Mouse (Mus musculus) urinary bladder, postnatal 14 days (tissue): ENCODE data around the gene Duxf3.
"Not testable (repeated sequence)": the region's sequence is repeated elsewhere in the genome, so short reads cannot be mapped to it uniquely, and the experiment has no call there.

ENCODE experiments used
- DNase-seq: peaks from one replicate; pipeline ENCODE4 v3.0.0; 2021; ENCODE audit warnings: low spot score

Duxf3 gene

DNA sequence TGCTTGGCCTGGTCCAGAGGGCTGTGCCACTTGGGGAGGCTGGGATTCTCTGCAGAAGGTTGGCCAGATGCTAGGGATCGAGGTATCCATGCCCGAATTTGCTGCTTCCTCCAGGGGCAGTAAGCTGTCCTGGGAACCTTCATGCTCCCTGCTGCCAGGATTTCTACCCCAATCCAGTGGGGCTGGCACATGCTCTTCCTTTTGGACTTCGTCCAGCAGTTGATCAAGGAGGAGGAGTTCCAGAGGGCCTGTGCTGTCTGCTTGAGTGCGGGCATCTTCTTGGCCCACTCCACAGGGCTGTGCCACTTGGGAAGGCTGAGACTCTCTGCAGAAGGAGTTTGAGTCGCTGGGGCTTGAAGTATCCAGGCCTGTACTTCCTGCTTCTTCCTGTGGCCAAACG lies 9.3 kb downstream of the Duxf3 start:
- DNase-seq = not testable (repeated sequence)

DNA sequence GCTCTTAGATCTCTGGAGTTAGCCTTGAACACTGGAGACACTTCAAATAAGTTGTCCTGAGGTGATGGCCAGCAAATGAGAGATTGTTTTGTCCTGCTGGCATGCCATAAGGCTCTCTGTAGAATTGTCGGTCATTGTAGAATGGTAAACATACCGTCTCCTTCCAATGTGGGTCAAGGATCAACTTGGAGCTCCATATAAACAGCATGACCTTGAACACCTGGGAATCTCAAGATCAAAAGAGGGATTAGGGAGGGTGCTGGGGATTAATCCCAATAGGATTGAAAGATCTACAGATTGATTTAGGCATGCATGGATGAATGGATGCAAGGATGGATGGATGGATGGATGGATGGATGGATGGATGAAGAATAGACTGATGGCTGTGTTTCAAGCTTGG lies 10.9 kb downstream of the Duxf3 start:
- not testable (repeated sequence) for DNase-seq

DNA sequence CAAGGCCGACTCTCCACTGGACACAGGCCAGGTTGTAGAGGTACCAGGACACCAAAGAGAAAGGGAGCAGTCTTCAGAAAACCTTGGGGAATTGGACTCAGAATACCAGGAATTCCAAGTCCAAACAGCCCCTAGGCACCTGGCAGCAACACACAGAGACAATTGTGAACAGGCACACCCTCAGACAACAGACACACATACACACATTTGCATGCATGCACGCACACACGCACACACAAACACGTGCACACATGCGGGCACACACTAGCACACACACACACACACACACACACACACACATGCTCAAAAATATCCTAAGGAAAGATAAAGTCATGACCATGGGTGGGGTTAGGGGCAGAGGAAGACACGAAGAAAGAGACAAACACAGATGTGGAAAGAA lies 11.7 kb downstream of the Duxf3 start:
- no peak for DNase-seq

DNA sequence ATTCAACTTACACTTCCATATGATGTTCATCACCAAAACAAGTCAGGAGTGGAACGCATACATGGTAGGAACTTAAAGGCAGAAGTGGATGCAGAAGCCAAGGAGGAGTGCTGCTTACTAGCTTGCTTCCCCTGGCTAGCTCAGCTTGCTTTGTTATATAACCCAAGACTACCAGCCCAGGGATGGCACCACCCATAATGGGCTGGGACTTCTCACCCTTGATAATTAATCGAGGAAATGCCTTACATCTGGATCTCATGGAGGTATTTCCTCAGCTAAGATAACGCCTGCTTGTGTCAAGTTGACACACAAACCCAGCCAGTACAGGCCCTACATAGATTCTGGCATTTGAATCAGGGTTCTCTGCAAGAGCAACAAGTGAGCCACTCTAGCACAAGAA lies 15.1 kb downstream of the Duxf3 start:
- DNase-seq = no peak

DNA sequence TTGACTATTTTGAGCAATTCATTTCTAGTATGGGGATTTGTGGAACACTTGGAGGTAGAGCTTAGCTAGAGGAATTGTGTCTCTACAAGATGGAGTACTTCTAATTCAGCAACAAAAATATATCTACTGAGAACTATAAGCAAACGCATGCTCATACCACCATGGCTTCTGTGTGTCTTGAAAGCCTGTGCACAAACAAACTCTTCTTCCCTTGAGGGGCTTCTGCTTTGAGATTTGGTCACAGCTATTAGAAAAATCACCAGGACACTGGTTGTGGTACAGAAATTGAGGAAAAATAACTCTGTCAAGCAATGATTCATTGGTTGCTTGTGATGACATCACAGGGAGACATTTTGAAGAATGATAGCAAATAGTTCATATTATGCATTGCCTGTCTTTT lies 17.1 kb downstream of the Duxf3 start:
- no peak for DNase-seq

DNA sequence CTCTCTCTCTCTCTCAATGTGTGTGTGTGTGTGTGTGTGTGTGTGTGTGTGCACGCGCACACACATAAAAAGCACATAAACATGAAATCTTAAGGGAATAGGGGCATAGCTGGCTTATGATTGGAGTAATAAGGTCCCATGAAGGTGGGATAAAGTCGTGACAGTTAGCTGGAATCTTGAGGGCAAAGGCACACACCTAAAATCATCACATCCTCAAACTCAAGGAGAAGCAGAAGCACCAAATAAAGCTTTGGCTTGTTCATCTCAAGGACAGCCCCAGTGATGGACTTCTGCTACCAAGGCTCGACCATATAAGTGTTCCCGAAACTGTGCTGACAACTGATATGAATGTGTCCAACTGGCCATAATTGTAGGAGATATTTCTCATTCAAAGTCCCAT lies 17.5 kb downstream of the Duxf3 start:
- DNase-seq = no peak

DNA sequence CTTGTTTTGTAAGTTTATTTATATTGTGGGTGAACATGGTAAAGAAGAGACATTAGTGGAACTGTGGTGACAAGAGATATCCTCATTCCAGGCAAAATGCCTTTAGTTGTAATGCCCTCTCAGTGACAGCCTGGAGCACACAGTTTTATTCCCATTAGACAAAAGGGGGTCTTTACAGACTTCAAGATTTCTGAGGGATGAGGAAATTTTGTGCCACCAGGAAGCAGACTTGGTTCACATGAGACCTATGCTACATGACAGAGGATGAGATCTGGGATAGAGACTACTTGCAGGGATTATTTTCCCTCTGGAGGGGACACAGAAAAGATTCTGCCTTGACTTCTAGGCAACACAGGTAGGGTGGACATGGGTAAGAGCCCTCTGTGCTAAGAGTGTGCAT lies 18.0 kb downstream of the Duxf3 start:
- DNase-seq = no peak

DNA sequence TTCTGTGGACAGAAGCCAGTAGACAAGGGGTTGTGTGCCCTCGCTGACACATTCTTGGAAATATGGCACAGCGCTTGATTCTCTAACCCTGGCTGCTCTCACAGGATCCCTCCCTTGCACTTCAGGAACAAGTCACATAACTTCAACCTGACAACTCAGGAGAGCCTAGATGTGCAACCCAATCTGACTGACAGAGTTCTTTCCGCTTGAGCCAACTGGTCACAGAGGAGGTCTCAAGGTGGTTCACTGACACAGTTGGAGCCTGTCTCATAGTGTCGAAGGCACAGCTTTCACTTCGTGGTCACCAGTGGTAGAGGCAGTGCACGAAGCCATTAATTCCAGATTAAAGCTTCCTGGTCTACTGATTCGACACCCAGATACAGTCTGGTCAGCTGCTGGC lies 20.2 kb downstream of the Duxf3 start:
- DNase-seq = no peak

DNA sequence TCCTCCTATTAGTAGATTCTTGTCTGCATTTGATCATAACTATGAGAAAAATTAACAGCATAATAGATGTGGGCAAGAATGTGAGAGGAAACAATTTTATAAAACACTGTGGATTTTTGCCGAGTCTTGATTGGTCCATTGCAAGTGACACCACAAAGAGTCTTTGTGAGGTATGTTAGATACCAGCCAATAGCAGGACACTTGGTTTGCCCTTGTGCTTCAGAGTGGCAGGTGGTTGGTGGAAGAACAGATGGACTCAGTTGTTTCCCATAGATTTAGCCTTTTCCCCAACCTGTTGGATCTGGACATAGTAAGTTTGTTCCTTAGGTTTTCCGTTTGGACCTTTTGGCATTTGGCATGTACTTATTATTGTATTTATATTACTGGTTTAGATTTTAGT lies 21.3 kb downstream of the Duxf3 start:
- no peak for DNase-seq

DNA sequence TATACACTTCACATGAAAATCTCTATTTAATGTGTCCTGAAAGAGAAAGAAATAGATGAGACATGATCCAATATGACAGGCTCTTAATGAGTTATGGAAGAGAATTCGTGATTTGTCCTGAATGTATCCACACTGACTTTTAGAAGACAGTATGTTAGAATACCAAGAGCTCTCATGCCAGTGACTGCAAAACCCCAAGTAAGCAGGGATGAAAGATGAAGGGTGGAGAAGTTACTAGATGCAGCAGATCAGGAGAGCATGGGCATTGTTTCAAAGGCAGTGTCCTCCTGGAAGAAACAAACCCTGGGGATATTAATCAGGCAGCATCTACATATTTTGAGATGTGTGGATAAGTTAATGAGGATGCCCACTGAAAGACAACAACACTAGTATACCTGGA lies 22.0 kb downstream of the Duxf3 start:
- no peak for DNase-seq

DNA sequence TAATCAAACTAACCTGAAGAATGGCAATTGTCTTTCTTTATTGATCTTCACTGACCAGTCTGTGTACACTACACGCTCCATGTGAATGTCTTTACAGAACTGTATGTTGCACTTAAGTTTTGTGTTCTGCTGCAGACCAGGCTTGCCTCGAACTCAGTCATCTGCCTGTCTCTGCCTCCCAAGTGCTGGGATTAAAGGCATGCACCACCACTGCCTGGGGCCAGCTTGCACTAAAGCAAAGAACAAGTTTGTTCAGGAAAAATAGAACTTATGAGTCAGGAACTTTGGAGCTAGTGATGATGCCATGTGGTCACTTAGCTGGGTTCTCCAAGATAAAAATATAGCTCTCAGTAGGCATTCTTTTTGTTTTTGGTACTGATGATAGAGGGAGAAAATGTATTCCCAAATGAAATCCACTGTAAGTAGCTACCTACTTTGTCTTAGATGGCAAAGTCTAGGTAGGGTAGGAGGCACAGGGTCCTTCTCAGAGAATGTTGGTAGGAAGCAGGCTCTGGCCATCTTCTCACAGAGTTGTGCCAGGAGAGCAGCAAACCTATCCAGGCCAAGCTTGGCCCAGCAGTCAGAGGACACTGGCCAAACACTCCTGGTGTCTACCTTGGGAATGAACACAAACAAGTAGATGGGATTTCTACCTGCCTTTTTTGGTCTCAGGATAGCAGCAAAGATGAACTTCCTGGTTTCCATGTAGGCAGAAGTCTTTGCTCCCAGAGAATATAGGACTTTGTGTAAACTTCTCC lies 22.6 kb downstream of the Duxf3 start:
- DNase-seq = no peak

DNA sequence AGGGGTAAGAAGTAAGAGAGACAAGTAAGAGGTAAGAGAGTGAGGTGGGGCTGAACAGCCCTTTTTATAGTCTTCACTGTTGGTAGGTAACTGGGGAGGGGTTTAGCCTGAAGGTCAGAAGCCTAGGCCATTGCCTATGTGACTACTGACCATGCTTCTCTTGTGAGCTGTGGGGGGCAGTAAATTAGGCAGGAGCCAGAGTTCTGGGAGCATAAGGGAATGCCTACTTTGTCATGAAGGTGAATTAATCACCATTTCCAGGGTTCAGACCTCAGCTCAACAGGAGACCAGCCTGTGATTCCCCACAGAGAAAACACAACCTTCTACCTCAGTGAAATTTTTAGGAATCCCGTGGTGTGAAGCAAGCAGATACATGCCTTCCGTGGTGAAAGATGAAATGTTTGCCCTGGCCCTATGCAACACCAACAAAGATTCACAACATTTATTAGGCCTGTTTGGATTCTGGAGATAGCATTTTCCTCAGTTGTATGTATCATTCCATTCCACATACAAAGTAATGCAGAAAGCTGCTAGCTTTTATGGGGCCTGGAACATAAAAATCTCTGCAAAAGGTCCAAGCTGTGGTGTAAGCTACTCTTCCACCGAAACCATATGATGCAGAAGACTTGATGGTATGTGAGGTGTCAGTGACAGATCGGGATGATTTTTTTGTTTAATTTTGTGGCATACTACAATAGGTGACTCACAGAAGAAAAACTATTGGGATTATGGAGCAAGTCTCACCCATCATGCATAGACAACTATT lies 25.7 kb downstream of the Duxf3 start:
- no peak for DNase-seq

DNA sequence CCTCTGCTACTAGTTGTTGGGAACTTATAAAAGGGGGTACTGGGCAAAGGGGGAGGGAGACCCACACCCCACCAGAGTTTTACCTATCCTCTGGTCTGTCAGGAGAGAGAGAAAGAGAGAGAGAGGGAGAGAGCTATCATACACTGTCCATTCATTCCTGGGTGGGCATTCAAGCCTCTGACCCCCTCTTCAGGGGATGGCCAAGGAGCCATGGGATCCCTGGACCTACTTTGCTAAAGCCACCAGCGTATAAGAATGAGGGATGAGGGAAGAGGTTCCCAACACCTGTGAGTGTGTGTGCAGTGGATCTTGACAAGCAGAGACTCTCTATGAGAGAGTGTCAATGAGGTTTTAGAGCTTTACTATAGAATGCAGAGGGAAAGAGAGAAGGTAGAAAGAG lies 26.5 kb downstream of the Duxf3 start:
- no peak for DNase-seq
